In genomic region chr2:123267036-123267435, GRCm38 (mm10) we compare ENCODE assay signal across 22 mouse cellular contexts.
"Had no signal": no experiment of that assay in that cellular context is flagged by ENCODE, and none has a peak within 500 bp of the region (broad histone marks: within the 10 kb centered on the region; RNA-seq: fewer than 3 reads in every experiment).

No protein-coding gene starts in this region.

- H3K9ac ChIP-seq: kidney, embryonic 15.5 days; limb, embryonic 12.5 days; limb, embryonic 15.5 days; liver, embryonic 14.5 days; liver, postnatal 0 days; lung, embryonic 14.5 days; midbrain, embryonic 12.5 days; midbrain, embryonic 15.5 days; neural tube, embryonic 12.5 days; neural tube, embryonic 15.5 days had no signal

- H3K36me3 ChIP-seq: kidney, embryonic 15.5 days; limb, embryonic 12.5 days; limb, embryonic 15.5 days; midbrain, embryonic 12.5 days; midbrain, embryonic 15.5 days; neural tube, embryonic 12.5 days; neural tube, embryonic 15.5 days had no signal

- H3K27me3 ChIP-seq: kidney, embryonic 15.5 days; limb, embryonic 12.5 days; limb, embryonic 15.5 days; midbrain, embryonic 12.5 days; midbrain, embryonic 15.5 days; neural tube, embryonic 12.5 days; neural tube, embryonic 15.5 days had no signal

- H3K9me3 ChIP-seq: kidney, embryonic 15.5 days; limb, embryonic 12.5 days; limb, embryonic 15.5 days; midbrain, embryonic 12.5 days; midbrain, embryonic 15.5 days; neural tube, embryonic 12.5 days; neural tube, embryonic 15.5 days had no signal

- H3K4me2 ChIP-seq: kidney, embryonic 15.5 days; limb, embryonic 12.5 days; limb, embryonic 15.5 days; liver, embryonic 11.5 days; lung, embryonic 14.5 days; midbrain, embryonic 12.5 days; midbrain, embryonic 15.5 days; neural tube, embryonic 12.5 days; neural tube, embryonic 15.5 days had no signal

- ATAC-seq: liver, postnatal 0 days; lung, postnatal 0 days; midbrain, embryonic 15.5 days had no signal

- DNase-seq: kidney, postnatal 10 days; kidney, postnatal 36 days; left cerebral cortex, postnatal 4 days; liver, postnatal 0 days; lung, embryonic 14.5 days; right cerebral cortex, adult 18-20 months; right cerebral cortex, postnatal 14 days; right cerebral cortex, postnatal 4 days; spleen, adult 18-20 months; thymus, adult 18-20 months; thymus, postnatal 36 days had no signal

- H3K4me1 ChIP-seq: kidney, embryonic 15.5 days; limb, embryonic 12.5 days; limb, embryonic 15.5 days; midbrain, embryonic 12.5 days; midbrain, embryonic 15.5 days; neural tube, embryonic 12.5 days; neural tube, embryonic 15.5 days had no signal

- H3K4me3 ChIP-seq: kidney, embryonic 15.5 days; limb, embryonic 12.5 days; limb, embryonic 15.5 days; midbrain, embryonic 12.5 days; midbrain, embryonic 15.5 days; neural tube, embryonic 12.5 days; neural tube, embryonic 15.5 days had no signal

- H3K27ac ChIP-seq: kidney, embryonic 15.5 days; limb, embryonic 12.5 days; limb, embryonic 15.5 days; liver, embryonic 14.5 days; macrophage; midbrain, embryonic 12.5 days; midbrain, embryonic 15.5 days; neural tube, embryonic 12.5 days; neural tube, embryonic 15.5 days had no signal
